Mouse (Mus musculus) intestine, embryonic 16.5 days (tissue): ENCODE results near the gene Slc44a2. TPM values are rescaled to one million over a fixed set of nuclear protein-coding genes. Genes with fewer than 3 reads are reported as not detected.
A peak's percentile ranks its signal among the peaks of the same experiment; 100 is the strongest.
"Not testable (repeated sequence)": the region's sequence is repeated elsewhere in the genome, so short reads cannot be mapped to it uniquely, and the experiment has no call there.

ENCODE experiments used
- ATAC-seq: fragments of 200-750 bp; cut with Nextera tagmentation; 2 replicates; pipeline ENCODE4 v1.8.0; 2017; ENCODE audit warnings: moderate TSS enrichment, moderate library complexity
- H3K27ac ChIP-seq: fragments of 300-500 bp; sonication (generic); 2 replicates; pipeline ENCODE4 v1.5.1; 2014; ENCODE audit warnings: mild to moderate bottlenecking, low read length
- H3K27me3 ChIP-seq: fragments of 300-500 bp; sonication (generic); replicated peaks from 2 replicates; pipeline ENCODE4 v1.6.1; 2014; ENCODE audit warnings: low read length, control low read depth, mixed read lengths; ENCODE audit not compliant: control insufficient read depth, insufficient read depth
- H3K36me3 ChIP-seq: fragments of 300-500 bp; sonication (generic); 2 replicates; pipeline ENCODE4 v1.6.1; 2014; ENCODE audit warnings: low read length, control low read depth; ENCODE audit not compliant: control insufficient read depth, insufficient read depth
- H3K4me1 ChIP-seq: fragments of 300-500 bp; sonication (generic); 2 replicates; pipeline ENCODE4 v1.6.1; 2014; ENCODE audit warnings: low read length, control low read depth, mixed read lengths; ENCODE audit not compliant: control insufficient read depth, insufficient read depth
- H3K4me2 ChIP-seq: fragments of 300-500 bp; sonication (generic); 2 replicates; pipeline ENCODE4 v1.6.1; 2014; ENCODE audit warnings: low read depth, low read length, control low read depth
- H3K4me3 ChIP-seq: fragments of 300-500 bp; sonication (generic); 2 replicates; pipeline ENCODE4 v1.5.1; 2014; ENCODE audit warnings: mild to moderate bottlenecking, low read length
- H3K9ac ChIP-seq: fragments of 300-500 bp; sonication (generic); 2 replicates; pipeline ENCODE4 v1.6.1; 2014; ENCODE audit warnings: low read depth, low read length
- H3K9me3 ChIP-seq: fragments of 300-500 bp; sonication (generic); 2 replicates; pipeline ENCODE4 v1.6.1; 2016; ENCODE audit warnings: low read length, control low read depth; ENCODE audit not compliant: control insufficient read depth
- WGBS: fragments of 180-500 bp; shearing (Covaris S2); extraction: QIAGEN DNeasy Blood & Tissue Kit; methylation state at CpG from one replicate; pipeline ENCODE4 v1.1.7; 2014; 5-methylcytosine and 5-hydroxymethylcytosine counted together
- polyA plus RNA-seq: library from polyadenylated mRNA; unstranded; fragments of >200 nt; fragmentation: Nextera tagmentation; extraction: Ambion mirVana; gene quantifications from 2 replicates; pipeline ENCODE4 v1.2.1, GENCODE M21; 2015

Slc44a2 gene
- polyA plus RNA-seq, 1 experiment from 2014 or later, result 50.2 TPM

DNA sequence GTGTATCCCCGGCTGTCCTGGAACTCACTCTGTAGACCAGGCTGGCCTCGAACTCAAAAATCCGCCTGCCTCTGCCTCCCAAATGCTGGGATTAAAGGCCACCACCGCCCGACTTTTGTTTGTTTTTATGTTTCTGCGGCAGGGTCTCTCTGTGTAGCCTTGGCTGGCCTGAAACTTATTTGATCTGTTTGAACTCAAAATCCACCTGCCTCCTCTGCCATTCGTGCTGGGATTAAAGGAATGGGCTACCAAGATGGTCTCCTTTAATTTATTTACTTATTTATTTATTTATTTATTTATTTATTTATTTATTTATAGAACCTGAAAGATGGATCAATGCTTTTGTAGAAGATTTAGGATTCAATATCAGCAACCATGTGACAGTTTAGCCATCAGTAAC lies 28.6 kb upstream of the Slc44a2 start:
- H3K36me3 ChIP-seq, H3K27me3 ChIP-seq, ATAC-seq, H3K9me3 ChIP-seq: not testable (repeated sequence)
- Histone ChIP-seq H3K4me2 (peak overlapping the region; percentile 69), H3K27ac (peak overlapping the region; percentile 86), H3K9ac (peak overlapping the region; percentile 67), H3K4me3 (peak overlapping the region; percentile 49), H3K4me1 (peaks cover 21% of the 10 kb centered on the region)
- 15% methylated on average over 7 of the region's 7 CpGs for WGBS

DNA sequence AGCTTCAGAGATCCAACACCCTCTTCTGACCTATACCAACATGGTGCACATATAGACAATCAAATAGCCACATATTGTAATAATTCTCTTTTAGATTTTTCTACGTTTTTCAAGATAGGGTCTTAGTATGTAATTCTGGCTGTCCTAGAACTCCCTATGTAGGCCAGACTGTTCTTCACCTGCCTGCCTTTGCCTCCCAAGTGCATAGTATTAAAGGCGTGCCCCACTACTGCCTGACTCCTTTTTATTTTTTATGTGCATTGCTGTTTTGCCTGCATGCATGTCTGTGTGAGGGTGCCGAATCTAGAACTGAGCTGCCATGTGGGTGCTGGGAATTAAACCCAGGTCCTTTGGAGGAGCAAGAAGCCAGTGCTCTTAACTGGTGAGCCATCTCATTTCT lies 28.2 kb upstream of the Slc44a2 start:
- 87% methylated on average over 3 of the region's 3 CpGs for WGBS
- ATAC-seq, result no peak
- no peak overlapping the region for H3K9ac ChIP-seq
- no peaks in the 10 kb centered on the region for H3K9me3 ChIP-seq
- H3K4me3 ChIP-seq, result no peak overlapping the region
- no peak overlapping the region for H3K4me2 ChIP-seq
- H3K27me3 ChIP-seq, result no peaks in the 10 kb centered on the region
- H3K4me1 ChIP-seq, result peaks cover 18% of the 10 kb centered on the region
- no peak overlapping the region for H3K27ac ChIP-seq
- no peaks in the 10 kb centered on the region for H3K36me3 ChIP-seq

DNA sequence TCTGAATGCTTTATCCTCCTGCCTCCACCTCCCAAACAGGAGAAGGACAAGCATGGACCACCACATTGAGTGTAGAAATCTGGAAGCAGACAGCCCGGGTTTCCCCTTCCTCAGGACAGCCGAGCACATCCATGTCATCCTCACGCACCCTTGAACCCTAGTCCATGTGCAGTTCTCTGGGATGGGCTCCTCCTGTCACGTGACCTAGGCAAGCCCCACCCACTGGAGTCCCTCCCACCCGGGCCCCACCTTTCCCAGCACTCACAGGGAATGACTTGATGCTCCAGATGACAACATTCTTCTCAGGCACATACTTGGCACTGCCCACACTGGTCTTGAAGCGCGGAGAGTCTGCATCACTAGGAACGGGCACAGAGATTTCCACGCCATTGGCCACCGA lies 21.5 kb upstream of the Slc44a2 start:
- no peak overlapping the region for H3K27ac ChIP-seq
- no peak overlapping the region for H3K9ac ChIP-seq
- 0 out of 2 replicates have a peak, but pooled peaks cover 2% of the 10 kb centered on the region for H3K36me3 ChIP-seq
- no peak overlapping the region for H3K4me3 ChIP-seq
- no peaks in the 10 kb centered on the region for H3K4me1 ChIP-seq
- no peak overlapping the region for H3K4me2 ChIP-seq
- H3K9me3 ChIP-seq, result no peaks in the 10 kb centered on the region
- H3K27me3 ChIP-seq, result no peaks in the 10 kb centered on the region
- 81% methylated on average over 10 of the region's 10 CpGs for WGBS
- no peak for ATAC-seq

DNA sequence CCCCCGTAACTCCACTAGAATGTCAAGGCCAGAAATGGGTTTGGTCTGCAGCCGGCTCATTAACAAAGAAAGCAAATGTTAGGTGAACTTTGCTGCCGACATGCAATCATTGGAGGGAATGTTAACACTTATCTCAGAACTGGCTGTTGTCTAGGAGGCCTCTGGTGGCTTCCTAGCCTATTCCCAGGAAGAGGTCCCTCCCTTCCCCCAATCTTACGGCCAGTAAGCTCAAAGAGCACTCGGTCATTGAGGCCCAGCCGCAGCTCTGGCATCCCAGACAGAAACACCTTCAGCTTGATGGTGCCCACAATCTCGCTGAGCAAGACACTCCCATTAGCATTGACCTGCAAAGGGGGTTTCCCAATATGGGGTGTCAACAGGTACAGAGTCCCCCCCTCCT lies 15.4 kb upstream of the Slc44a2 start:
- Histone ChIP-seq H3K27me3 (no peaks in the 10 kb centered on the region), H3K36me3 (0 out of 2 replicates have a peak, but pooled peaks cover 2% of the 10 kb centered on the region), H3K27ac (peak overlapping the region; percentile 66), H3K9me3 (no peaks in the 10 kb centered on the region), H3K4me2 (no peak overlapping the region), H3K9ac (no peak overlapping the region), H3K4me3 (no peak overlapping the region), H3K4me1 (peaks cover 2% of the 10 kb centered on the region; the same call in 1 of the 2 replicates)
- ATAC-seq, result peak; percentile 81
- 51% methylated on average over 7 of the region's 7 CpGs for WGBS

DNA sequence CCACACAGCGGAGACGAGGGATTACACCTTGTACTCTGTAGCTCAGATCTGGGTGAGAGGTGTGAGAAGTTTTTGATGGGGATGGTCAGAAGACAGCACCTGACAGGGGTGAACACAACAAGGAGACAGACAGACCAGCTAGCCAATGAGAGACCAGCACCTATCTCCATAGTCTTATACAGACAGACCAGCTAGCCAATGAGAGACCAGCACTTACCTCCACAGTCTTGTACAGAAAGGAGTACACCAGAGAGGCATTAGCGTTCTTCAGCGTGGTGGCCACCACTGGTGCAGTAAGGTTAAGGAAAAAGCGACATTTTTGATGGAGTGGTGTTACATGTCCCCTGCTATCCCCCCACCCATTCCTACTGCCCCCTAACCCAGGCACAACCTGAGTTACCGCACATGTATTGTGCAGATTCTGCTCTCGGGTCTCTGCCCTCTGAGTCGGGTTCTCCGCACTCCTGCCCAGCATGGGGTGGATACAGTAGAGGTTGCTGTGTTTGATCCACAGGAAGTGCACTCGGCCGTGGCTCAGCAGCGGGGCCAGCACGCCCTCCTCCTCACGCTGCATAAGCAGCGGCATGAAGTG lies 11.3 kb upstream of the Slc44a2 start:
- no peak overlapping the region for H3K9ac ChIP-seq
- H3K27me3 ChIP-seq, result 0 out of 2 replicates have a peak, but pooled peaks cover 5% of the 10 kb centered on the region
- ATAC-seq, result no peak
- H3K27ac ChIP-seq, result no peak overlapping the region
- H3K9me3 ChIP-seq, result no peaks in the 10 kb centered on the region
- 67% methylated on average over 15 of the region's 15 CpGs for WGBS
- H3K4me2 ChIP-seq, result no peak overlapping the region
- peaks cover 2% of the 10 kb centered on the region; the same call in 1 of the 2 replicates for H3K4me1 ChIP-seq
- no peaks in the 10 kb centered on the region for H3K36me3 ChIP-seq
- H3K4me3 ChIP-seq, result no peak overlapping the region

DNA sequence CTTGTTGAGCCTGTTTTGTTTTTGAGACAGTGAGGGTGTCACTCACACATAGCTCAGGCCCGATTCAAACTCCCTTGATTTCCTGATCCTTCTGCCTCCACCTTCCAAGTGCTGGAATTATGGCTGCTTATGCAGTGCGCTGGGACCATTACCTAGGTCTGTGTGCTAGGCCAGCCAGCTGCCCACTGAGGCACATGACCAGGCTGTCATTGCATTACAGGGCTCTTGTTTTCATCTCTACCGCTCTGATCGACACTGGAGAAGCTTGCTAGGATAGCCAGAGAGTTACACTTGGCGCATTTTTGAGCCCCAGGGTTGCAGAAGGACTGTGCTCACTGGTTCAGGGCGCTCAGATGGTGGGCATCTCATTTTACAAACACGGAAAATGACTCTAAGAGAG lies 8.8 kb upstream of the Slc44a2 start:
- peak overlapping the region; percentile 47 for H3K4me2 ChIP-seq
- H3K4me3 ChIP-seq, result peak overlapping the region; percentile 61
- peak overlapping the region; percentile 58 for H3K27ac ChIP-seq
- no peaks in the 10 kb centered on the region for H3K9me3 ChIP-seq
- 18% methylated on average over 7 of the region's 7 CpGs for WGBS
- H3K9ac ChIP-seq, result peak overlapping the region; percentile 62
- no peaks in the 10 kb centered on the region for H3K36me3 ChIP-seq
- ATAC-seq, result peak; percentile 65
- 0 out of 2 replicates have a peak, but pooled peaks cover 5% of the 10 kb centered on the region for H3K27me3 ChIP-seq
- no peaks in the 10 kb centered on the region for H3K4me1 ChIP-seq

DNA sequence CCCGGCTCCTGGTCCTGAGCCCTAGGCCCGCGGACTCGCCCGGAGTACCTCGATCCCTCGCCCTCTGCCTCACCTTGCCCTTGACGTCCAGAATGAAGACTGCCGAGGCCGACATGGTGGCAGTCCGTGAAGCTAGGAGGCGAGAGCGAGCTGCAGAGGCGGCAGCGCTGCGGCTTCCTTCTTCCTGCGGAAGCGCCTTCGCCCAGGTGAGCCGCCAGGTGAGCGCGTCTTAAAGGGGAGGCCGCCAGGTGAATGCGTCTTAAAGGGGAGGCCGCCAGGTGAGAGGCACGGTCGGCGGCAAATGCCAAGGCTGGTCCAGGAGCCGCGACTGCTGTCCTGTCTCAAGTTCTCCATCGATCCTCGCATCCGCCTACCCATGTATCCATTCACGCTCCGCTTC lies 8.4 kb upstream of the Slc44a2 start, which contains the start of gene Ap1m2:
Gene Ap1m2 (minus strand): TSS at position 204 of the 400 bp plus-strand sequence.
- ATAC-seq, result peak; percentile 76
- WGBS, result 8% methylated on average over 35 of the region's 35 CpGs

DNA sequence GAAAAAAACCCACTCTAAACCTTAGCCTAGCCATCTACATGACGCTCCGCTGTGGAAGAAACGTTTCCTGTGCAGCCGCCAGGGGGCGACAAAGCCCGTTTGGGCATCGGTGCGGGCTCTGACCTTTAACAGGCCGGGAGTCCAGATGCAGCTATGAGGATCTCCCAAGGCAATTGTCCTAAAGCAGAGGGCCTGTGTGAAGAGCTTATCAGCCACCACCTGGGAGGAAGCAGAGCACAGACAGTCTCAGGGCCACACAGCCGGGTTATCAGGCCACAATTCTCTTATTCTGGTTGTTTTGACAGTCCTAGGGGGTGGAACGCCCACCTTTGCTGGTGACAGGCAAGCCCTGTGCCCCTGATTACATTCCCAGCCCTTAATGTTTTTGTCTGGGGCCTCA lies 7.1 kb upstream of the Slc44a2 start:
- 8% methylated on average over 11 of the region's 11 CpGs for WGBS
- Histone ChIP-seq H3K4me1 (no peaks in the 10 kb centered on the region), H3K9me3 (no peaks in the 10 kb centered on the region), H3K27me3 (0 out of 2 replicates have a peak, but pooled peaks cover 5% of the 10 kb centered on the region), H3K36me3 (no peaks in the 10 kb centered on the region), H3K4me2 (no peak overlapping the region), H3K9ac (no peak overlapping the region), H3K27ac (no peak overlapping the region), H3K4me3 (no peak overlapping the region)
- ATAC-seq, result peak; percentile 69

More for the DNA sequence above, 8.4 kb upstream of the Slc44a2 start, which contains the start of gene Ap1m2:
- Histone ChIP-seq H3K4me3 (peak within 1 kb of the TSS; percentile 61), H3K27ac (peak within 1 kb of the TSS; percentile 58), H3K4me1 (no peaks in the 10 kb centered on the region), H3K4me2 (peak within 1 kb of the TSS; percentile 47), H3K27me3 (0 out of 2 replicates have a peak, but pooled peaks cover 5% of the 10 kb centered on the region), H3K36me3 (no peaks in the 10 kb centered on the region), H3K9me3 (no peaks in the 10 kb centered on the region), H3K9ac (peak within 1 kb of the TSS; percentile 62)

DNA sequence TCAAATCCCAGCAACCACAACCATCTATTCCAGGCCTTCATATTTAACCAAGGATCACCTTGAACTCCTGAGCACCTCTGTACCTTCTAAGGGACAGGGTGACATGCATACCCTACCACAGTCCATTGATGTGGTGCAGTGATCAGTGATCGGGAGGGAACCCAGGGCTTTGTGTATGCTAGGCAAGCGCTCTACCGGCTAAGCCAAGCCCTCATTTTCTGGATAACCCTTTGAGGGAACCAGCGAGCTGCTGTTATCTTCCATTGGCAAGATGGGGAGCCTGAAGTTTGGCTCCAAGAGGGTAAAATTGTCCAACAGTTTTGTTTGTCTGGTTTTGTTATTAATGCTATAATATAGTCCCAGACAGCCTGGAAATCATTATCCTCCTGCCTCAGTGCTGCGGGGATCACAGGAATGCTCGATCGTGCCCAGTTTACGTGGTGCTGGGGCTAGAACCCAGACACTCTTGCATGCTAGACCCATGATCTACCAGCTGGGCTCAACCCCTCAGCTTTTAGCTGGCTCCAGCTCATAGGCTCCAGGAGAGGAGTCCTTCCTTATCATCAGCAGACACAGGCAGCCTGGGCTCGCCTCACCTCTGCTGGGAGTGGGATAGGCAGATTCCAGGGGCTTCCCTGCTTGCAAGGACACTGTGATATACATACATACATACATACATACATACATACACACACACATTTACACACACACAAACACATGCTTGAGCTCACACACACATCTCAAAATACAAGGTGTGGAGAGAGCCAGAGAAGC lies 5.9 kb upstream of the Slc44a2 start:
- 90% methylated on average over 9 of the region's 9 CpGs for WGBS
- no peak overlapping the region for H3K4me3 ChIP-seq
- H3K4me1 ChIP-seq, result no peaks in the 10 kb centered on the region
- no peaks in the 10 kb centered on the region for H3K9me3 ChIP-seq
- no peak overlapping the region for H3K4me2 ChIP-seq
- 0 out of 2 replicates have a peak, but pooled peaks cover 5% of the 10 kb centered on the region for H3K27me3 ChIP-seq
- no peak for ATAC-seq
- H3K9ac ChIP-seq, result no peak overlapping the region
- no peak overlapping the region for H3K27ac ChIP-seq
- H3K36me3 ChIP-seq, result no peaks in the 10 kb centered on the region
